Mouse (Mus musculus): ENCODE measurements around the gene Tbc1d16. TPM values are rescaled to one million over a fixed set of nuclear protein-coding genes. Genes with fewer than 3 reads are reported as not detected.

The Tbc1d16 gene
- 0.15 TPM for polyA plus RNA-seq (2017; shearing (Covaris generic))

DNA sequence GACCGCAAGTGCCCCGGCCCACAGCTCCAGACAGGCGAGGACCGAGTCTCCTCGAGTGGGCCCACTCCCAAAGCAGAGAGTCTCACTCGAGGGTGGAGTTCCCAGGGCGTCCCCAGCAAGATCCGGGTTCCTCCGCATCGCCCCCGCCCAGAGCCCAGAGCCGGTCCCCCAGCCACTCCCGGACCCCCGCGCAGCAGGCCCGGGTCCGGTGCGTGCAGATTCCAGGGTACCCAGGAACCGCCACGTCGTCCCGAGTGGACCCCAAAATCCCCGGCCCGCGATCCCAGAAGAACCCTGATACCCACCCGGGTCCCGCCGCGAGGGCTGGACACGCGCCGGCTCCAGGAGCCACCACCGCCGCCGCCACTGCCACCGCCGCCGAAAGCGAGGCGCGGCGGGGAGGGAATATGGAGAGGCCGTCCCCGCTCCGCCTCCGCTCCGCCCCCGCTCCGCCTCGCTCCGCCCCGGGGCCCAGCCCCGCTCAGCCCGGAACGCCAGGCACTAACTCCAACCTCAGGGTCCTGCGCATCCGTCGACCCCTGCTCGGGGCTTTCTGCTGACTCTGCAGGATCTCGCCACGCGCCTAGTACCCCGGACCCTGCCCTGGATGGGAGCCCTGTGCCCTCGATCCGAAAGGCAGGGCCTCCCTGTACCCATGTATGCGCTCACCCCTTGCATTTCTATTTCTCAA lies at the start of gene Tbc1d16, which contains the start of gene Ccdc40:
Gene Tbc1d16 (minus strand): TSS at position 409 of the 691 bp plus-strand sequence.
Gene Ccdc40 (plus strand): TSS at position 482 of the 691 bp plus-strand sequence.

DNA sequence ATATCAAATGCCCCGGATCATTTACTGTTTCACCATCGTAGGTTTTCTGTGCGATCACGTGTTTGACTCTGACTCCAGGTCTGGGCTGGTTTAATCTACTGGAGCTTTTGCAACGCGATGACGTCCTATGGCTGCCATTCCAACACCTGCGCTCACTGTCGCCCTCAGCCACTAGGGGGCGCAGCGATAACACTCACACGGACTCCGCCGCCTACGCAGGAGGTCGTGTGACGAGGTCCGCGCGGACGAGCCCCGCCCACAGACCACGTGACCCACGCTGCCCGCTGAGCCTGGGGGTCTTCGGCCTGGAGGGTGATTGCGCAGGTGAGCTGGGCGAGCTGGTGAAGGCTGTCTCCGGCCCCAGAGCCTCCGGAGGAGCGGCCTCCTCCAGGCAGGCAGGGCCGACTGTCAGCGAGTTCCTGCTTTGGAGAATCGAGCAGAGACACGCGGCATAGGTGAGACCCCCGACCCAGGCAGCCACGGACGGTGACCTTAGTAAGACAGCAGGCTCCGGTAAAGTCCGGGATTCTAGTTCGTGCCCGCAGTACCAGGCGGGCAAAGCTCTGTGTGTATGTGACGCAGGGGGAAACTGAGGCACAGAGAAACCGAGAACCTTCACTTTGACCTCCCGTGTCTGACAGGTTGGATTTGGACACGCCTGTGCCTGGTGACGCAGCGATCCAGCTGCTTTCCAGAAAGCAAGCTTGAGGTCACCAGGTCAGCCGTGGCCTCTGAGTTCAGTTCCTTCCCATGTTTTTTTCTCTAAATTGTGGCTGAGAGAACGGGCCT lies 39.7 kb upstream of the Tbc1d16 start, which contains the start of gene Gaa:
Gene Gaa (plus strand): TSS at position 120 of the 789 bp plus-strand sequence.

Other genes with a start within 250 kb of the Tbc1d16 start
- not detected for gene Enpp7, start 240.3 kb downstream of the Tbc1d16 start, polyA plus RNA-seq (2017; shearing (Covaris generic))
- gene Cbx2, start 205.5 kb downstream of the Tbc1d16 start, polyA plus RNA-seq (2017; shearing (Covaris generic)) = 1.7 TPM
- 4.2 TPM for gene Cbx8, start 187.5 kb downstream of the Tbc1d16 start, polyA plus RNA-seq (2017; shearing (Covaris generic))
- gene Cbx4, start 142.3 kb downstream of the Tbc1d16 start, polyA plus RNA-seq (2017; shearing (Covaris generic)) = 95.9 TPM
- gene Ccdc40, start 73 bp upstream of the Tbc1d16 start, polyA plus RNA-seq (2017; shearing (Covaris generic)) = 1.9 TPM
- 38.9 TPM for gene Gaa, start 39.4 kb upstream of the Tbc1d16 start, polyA plus RNA-seq (2017; shearing (Covaris generic))
- gene Eif4a3, start 71.6 kb upstream of the Tbc1d16 start, polyA plus RNA-seq (2017; shearing (Covaris generic)) = 293 TPM
- not detected for gene Card14, start 79.3 kb upstream of the Tbc1d16 start, polyA plus RNA-seq (2017; shearing (Covaris generic))
- 10.8 TPM for gene Sgsh, start 127.0 kb upstream of the Tbc1d16 start, polyA plus RNA-seq (2017; shearing (Covaris generic))
- gene Slc26a11, start 127.1 kb upstream of the Tbc1d16 start, polyA plus RNA-seq (2017; shearing (Covaris generic)) = 57.1 TPM
- 16.0 TPM for gene Rnf213, start 164.6 kb upstream of the Tbc1d16 start, polyA plus RNA-seq (2017; shearing (Covaris generic))

Measured in effector memory CD4-positive, alpha-beta T cell, adult 5 months (primary cell).